Mouse (Mus musculus) ovary, postnatal 10 days (tissue): ENCODE data around the gene Lrg1.
A peak's percentile ranks its signal among the peaks of the same experiment; 100 is the strongest.

ENCODE experiments used
- DNase-seq: peaks from one replicate; pipeline ENCODE4 v3.0.0; 2022; ENCODE audit warnings: low spot score

Gene Lrg1

DNA sequence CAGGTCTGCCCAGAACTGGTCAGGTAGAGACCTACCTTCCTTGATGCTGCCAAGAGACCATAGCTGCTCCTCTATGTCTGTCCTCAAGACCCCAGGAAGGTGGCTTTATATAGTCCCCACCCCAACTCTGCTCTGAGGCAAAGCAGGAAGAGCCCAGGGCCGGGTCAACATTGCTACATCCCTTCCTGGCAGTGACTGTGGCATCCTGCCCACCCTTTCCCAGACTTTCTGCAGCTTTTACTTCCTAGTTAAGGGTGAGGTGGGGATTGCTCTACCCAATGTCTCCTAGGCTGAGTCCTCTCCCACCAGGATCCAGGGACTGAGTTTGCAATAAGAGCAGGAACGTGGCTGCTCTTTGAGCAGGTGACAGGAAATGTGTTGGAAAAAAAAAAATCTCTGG is at the start of gene Lrg1:
Gene Lrg1 (minus strand): TSS at position 176 of the 400 bp plus-strand sequence.
- DNase-seq, result no peak

- DNase-seq, result no peak
Measured at GRCm38 (mm10) chr17:56171456-56171855, 49.7 kb upstream of the Lrg1 start.

GRCm38 (mm10) chr17:56170636-56171035 is 48.8 kb upstream of the Lrg1 start:
- DNase-seq, result no peak

GRCm38 (mm10) chr17:56169830-56170229 is 48.0 kb upstream of the Lrg1 start:
- no peak for DNase-seq

DNA sequence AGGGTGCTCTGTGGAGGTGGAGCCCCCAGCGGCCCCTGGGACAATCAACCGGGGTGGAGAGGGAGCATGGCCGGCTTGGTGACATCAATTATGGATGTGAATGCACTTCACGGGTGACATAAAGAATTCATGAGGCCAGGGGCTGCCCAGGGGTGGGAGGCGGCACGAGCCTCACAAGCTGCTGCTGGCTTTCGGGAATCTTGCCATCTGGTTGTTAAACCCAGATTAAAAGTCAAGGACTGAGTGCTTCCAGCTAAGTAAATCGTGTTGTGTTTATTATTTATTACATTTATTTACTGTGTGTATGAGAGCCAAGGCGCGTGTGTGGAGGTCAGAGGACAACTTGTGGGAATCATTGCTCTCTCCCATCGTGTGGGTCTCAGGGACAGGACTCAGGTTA is 43.9 kb upstream of the Lrg1 start:
- DNase-seq, result no peak

DNA sequence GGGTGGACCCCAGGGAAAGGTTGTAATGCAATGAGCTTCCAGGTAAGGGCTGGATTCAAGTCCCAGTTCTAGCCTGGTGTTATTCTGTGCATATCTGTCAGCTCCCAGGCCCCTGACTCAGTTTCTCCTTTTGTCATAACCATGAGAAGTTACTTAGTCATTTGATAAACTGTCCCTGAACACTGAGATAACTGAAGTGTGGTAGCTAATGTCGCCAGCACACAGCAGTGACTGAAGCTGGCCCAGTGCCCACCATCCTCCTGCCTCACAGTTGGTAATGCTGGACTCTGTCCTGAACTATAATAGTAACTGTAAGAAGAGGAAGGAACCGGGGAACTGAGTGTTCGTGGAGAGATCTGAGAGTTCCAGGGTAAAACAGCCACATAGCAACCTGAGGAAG is 42.7 kb upstream of the Lrg1 start:
- no peak for DNase-seq

DNA sequence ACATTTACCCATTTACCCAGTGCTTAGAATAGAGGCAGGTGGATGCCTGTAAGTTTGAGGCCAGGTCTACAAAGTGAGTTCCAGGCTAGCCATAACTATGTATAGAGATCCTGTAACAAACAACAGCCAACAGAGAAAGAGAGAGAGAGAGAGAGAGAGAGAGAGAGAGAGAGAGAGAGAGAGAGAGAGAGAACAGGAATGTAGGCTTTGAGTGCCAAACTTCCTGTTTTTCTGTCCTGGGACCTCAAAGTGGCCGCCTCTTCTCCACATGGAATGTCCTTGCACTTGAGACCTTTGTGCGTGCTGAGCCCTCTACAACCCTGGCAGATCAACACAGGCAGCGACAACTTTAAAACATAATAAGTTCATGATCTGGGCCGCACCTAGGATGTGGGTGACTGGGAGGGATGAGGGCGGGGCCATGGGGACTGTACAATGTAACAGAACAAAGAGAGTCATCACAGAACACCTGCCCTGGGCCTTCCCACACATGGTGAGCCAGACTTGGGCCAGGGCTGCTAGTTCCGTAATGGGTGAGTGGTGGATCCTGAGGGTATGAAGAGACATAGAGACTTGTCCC is 41.8 kb upstream of the Lrg1 start:
- DNase-seq, result no peak

DNA sequence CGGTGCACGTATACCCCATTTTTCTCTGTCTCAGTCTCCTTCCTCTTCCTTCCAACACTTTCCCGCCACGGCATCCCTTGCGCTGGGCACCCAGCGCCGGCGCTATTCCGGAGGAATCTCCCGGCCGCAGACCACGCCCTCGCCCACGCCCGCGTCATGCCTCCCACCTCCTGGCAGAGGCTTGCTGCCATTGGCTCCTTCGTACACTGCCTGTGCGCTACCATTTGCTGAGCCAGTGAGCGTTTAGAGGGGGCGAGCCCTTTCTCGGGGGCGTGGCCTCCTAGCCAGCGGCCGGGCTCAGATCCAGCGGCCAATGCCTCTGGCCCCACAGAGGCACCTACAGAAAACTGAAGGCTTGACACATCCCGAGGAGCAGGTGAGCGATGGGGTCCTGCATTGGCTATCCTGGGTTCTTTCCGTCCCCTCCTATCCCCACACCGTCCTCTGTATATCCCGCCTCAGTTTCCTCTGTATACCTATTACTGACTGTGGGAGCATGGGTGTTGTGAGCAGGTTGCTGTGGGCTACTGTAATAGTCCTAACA is 40.5 kb upstream of the Lrg1 start, which contains the start of gene Tnfaip8l1:
Gene Tnfaip8l1 (plus strand): TSS at position 247 of the 544 bp plus-strand sequence.
- peak; percentile 75 for DNase-seq

DNA sequence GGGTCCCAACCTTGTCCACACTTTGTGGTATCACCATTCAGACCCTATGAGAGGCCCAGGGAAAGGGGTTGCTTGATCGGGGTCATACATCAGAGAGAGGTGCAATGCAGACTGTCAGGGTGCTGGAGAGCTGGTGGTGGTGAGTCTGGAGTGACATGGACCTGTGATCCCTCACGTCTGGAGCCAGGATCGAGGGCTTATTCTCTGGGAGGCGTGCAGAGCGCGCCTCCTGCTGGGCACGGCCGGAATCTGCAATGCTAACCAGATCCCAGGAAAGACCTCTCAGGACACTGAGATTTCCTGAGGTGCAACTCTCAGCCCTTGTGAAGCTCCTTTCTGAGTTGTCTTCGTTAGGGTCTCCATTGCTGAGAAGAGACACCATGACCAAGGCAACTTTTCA is 37.9 kb upstream of the Lrg1 start:
- no peak for DNase-seq

- no peak for DNase-seq
Measured at GRCm38 (mm10) chr17:56153643-56154042, 31.8 kb upstream of the Lrg1 start.

GRCm38 (mm10) chr17:56149897-56150296 is 28.1 kb upstream of the Lrg1 start:
- no peak for DNase-seq

GRCm38 (mm10) chr17:56148790-56149618 is 27.2 kb upstream of the Lrg1 start:
- no peak for DNase-seq

DNA sequence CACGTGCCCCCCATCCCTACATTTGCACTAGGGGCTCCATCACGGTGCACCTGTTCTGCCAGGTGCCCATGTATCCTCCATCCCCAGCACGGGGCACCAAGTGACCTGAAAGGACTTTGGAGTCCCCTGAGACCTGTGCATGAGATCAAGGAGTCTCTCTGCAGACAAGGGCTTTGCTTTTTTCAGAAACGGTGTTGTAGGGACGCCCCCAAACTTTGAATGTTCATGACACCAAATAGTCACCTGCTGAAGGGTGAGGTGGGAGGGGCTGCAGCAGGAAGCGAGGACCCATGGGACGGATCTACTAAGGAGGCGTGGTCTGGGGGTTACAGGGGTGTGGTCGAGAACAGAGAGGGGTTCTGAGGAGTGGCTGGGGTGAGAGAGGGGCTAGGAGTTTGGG is 26.5 kb upstream of the Lrg1 start:
- DNase-seq, result no peak

DNA sequence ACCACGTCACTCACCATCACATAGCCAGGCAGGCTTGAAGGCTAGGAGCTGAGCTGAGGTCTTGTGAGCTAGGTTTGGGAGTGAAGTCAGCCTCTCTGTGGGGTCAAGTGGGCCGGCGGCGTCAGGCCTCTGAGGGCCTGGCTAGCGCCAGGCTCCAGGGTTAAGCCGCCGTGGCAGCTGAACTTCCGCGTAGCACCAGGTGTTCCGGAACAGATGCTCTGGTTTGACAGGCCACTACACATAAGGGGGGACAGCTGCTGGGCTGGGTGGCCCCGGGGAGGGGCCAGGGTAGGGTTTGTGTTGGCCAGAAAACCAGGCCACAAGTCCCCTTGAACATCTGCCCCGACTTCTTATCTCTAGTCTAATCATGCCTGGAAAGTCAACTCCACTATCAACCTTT is 25.6 kb upstream of the Lrg1 start:
- no peak for DNase-seq

DNA sequence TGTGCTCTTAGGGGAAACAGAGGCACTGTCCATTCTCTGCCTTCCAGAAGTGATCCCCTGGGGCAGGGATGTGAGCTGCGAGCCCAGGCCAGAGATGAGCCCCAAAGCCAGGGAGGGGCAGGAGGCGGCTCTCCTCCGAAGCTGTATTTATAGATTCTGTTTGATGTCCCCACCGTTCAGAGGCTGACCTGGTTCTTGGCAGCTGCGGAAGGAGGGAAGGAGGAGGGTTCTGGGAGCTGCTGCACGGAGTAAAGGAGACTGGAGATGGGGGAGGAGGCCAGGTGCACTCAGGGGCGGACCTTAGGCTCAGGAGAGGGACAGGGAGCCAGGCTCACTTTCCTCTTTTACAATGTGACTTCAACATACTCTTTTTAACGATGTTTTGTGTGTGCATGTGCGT is 24.3 kb upstream of the Lrg1 start:
- no peak for DNase-seq

DNA sequence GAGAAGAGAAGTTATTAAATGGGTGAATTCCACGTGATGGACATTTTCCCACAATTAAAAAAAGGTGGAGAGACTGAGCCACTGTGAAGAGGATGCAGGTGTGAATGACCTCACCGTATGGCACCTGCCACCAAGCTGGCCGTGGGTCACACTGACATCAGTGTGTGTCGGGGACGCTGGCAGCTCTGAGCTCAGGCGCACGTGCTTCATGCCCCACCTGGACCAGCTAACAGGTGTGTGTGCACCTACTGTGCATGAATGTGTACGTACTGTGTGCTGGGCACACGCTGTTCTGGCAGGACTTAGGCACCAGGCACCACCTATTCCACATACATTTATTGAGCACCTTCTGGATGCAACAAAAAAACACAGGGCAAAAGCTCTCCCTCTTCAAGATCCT is 22.7 kb upstream of the Lrg1 start:
- DNase-seq, result no peak

DNA sequence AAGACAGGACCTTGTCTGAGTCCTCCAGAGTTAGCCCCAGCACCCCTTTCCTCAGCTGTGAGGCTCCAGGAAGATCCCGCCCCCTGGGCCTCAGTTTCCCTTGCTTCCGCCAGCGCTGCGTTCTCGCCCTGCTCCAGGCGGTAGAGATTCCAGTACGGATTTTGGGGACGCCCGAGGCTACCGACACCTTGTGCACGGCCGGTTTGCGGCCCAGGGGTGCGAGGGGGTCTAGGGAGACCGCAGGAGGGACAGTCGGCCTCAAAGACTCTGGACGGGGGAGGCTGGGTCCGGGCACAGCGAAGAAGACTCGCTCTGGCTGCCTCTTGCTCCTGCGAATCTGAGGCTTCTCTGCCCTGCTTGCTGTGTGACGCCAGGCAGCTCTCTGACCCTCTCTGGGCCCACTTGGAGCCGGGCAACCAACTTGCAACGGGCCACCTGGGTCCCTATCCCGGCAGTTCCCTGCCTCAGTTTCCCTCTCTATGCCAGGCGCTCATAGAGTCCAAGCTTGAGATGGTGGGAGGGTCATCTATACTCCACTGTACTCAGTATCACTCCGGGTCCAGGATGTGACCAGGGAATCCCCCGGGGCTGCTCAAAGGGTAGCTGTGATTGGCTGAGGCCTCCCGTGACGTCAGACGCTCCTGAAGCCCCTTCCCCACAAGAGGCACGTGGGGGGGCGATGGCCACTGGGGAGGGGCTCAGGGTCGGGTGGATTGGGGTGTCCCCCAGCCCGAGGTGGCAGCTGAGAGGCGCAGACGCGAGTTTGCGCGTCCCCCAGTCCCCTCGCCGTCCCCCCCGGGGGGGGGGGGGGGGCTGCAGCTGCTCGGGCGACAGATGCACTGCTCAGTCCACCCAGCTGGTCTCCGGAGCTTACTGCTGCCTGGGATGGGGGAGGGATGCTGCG is 20.2 kb upstream of the Lrg1 start:
- no peak for DNase-seq

GRCm38 (mm10) chr17:56139858-56140595 is 18.2 kb upstream of the Lrg1 start, which contains the start of gene Sema6b:
Gene Sema6b, minus strand, starts transcription at chr17:56140343.
- no peak for DNase-seq

- no peak for DNase-seq
Measured at GRCm38 (mm10) chr17:56139355-56139754, 17.6 kb upstream of the Lrg1 start.

- DNase-seq, result no peak
Measured at GRCm38 (mm10) chr17:56137839-56138613, 16.2 kb upstream of the Lrg1 start.

DNA sequence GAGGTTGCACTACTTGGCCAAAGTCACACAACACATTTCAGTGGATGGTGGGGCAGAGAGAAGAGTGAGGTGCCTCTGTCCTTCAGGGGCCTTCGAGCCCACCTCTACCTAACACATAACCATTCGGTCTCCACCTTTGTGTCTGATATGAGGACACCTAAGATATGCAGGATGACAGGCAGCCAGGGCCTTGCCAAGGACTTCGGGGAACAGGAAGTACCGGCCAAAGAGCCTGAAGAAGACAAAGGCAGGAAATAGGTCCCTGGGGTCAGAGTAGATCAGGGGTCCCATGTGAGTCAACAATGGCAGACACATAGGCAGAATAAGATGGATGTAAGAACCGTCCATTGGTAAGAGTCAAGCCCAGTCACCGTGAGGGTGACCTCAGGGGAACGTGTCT is 14.8 kb upstream of the Lrg1 start:
- no peak for DNase-seq
